Mouse (Mus musculus) ES-Bruce4 (cell line): ENCODE measurements around the gene Polr3h. TPM values are rescaled to one million over a fixed set of nuclear protein-coding genes. Genes with fewer than 3 reads are reported as not detected.

ENCODE experiments used
- H3K27ac ChIP-seq: 2 replicates; pipeline ENCODE4 v1.5.1; 2012; ENCODE audit warnings: low read length, inconsistent platforms; ENCODE audit not compliant: insufficient read depth
- H3K27me3 ChIP-seq: 2 replicates; pipeline ENCODE4 v1.6.1; 2012; ENCODE audit warnings: mild to moderate bottlenecking, low read length, inconsistent platforms; ENCODE audit not compliant: control insufficient read depth, poor library complexity, insufficient read depth, severe bottlenecking
- H3K36me3 ChIP-seq: 2 replicates; pipeline ENCODE4 v1.6.1; 2012; ENCODE audit warnings: inconsistent platforms, mild to moderate bottlenecking, low read length, moderate library complexity; ENCODE audit not compliant: control insufficient read depth, poor library complexity, insufficient read depth, severe bottlenecking
- H3K4me1 ChIP-seq: one replicate; pipeline ENCODE4 v1.8.1; 2011; ENCODE audit warnings: low read length; ENCODE audit not compliant: control insufficient read depth, insufficient read depth
- H3K4me3 ChIP-seq: 2 replicates; pipeline ENCODE4 v1.5.1; 2011; ENCODE audit warnings: low read depth, mild to moderate bottlenecking, low read length
- H3K9ac ChIP-seq: 2 replicates; pipeline ENCODE4 v1.6.1; 2012; ENCODE audit warnings: low read depth, mild to moderate bottlenecking, inconsistent platforms; ENCODE audit not compliant: poor library complexity, severe bottlenecking
- H3K9me3 ChIP-seq: replicated peaks from 2 replicates; pipeline ENCODE4 v1.6.1; 2012; ENCODE audit warnings: mild to moderate bottlenecking, low read length, inconsistent platforms; ENCODE audit not compliant: control insufficient read depth, poor library complexity, insufficient read depth, severe bottlenecking
- CTCF ChIP-seq: IDR thresholded peaks from one replicate; pipeline ENCODE4 v1.8.1; 2011; ENCODE audit warnings: low read depth, low read length
- EP300 ChIP-seq: IDR thresholded peaks from 2 replicates; pipeline ENCODE4 v1.6.1; 2011; ENCODE audit warnings: low read depth, low read length; ENCODE audit not compliant: insufficient read depth
- POLR2A ChIP-seq: IDR thresholded peaks from one replicate; pipeline ENCODE4 v1.8.1; 2011; ENCODE audit warnings: low read length; ENCODE audit not compliant: insufficient read depth
- polyA plus RNA-seq: library from polyadenylated mRNA; stranded (reverse); fragments of >200 nt; gene quantifications from 2 replicates; pipeline ENCODE4 v1.2.4, GENCODE M21; 2011; ENCODE audit warnings: low read depth; ENCODE audit not compliant: missing spikeins, insufficient read depth, insufficient read length

The Polr3h gene
- polyA plus RNA-seq, 1 experiment, result 25.5 TPM

DNA sequence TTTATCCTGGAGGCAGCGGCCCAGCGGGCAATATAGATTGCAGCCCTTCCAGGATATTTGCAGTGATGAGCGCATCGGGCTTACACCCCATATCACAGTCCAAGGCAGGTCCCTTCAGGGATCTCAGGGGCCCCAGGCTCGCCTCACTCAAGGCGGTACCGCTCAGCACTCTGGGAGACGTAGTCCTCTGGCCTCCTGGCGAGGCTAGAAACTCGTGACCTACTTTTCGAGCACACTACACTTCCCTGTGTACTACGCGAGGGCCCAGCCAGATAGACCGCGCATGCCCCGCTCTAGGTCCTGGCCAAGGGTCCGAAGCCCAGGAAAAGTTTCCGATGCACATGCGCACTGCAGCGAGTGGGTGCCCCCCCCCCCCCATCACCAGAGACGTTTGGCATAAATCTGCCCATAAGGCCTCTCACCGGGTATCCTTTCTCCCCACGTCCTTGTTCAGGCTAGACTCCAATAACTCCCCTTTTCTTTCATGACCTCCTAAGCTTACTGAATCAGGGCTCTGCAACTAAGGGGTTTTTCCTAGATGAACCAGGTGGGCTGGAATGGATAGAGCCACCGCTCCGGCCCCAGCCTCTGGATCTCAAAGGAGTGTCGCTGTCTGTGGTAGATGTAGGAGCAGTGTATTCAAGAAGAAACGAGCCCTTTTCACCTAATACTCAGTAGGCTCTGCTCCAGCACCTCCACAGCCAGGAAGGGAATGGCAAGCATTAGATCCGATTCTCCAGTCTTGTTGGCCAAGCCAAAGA is 69.8 kb downstream of the Polr3h start:
- Histone ChIP-seq H3K27me3 (no peaks in the 10 kb centered on the region), H3K36me3 (no peaks in the 10 kb centered on the region), H3K4me1 (no peaks in the 10 kb centered on the region), H3K27ac (no peak overlapping the region), H3K9me3 (no peaks in the 10 kb centered on the region), H3K9ac (peak overlapping the region; percentile 67), H3K4me3 (peak overlapping the region; percentile 76)
- no peak for TF ChIP-seq POLR2A
- TF ChIP-seq EP300, result no peak
- no peak for TF ChIP-seq CTCF

DNA sequence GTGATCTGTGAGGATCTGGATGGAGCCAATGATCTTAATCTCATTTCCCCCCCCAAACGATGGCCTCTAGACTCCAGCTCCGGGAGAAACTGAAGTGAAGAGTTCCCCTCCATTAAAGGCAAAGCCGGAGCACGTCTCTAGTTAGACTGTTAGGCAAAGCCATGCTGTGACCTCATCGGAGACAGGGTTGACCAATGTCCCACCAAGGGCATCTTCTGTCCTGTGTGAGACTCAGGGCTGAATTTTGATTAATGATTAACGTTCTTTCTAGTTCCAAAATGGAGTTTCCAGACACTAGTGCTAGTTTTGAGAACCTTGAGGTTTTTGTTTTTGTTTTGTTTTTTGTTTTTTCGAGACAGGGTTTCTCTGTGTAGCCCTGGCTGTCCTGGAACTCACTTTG is 73.0 kb downstream of the Polr3h start:
- peaks cover 7% of the 10 kb centered on the region; the same call in 1 of the 2 replicates for H3K36me3 ChIP-seq
- no peak overlapping the region for H3K9ac ChIP-seq
- no peaks in the 10 kb centered on the region for H3K9me3 ChIP-seq
- TF ChIP-seq POLR2A, result no peak
- TF ChIP-seq CTCF, result no peak
- TF ChIP-seq EP300, result no peak
- peaks cover 2% of the 10 kb centered on the region for H3K4me1 ChIP-seq
- no peaks in the 10 kb centered on the region for H3K27me3 ChIP-seq
- H3K27ac ChIP-seq, result no peak overlapping the region
- no peak overlapping the region for H3K4me3 ChIP-seq

DNA sequence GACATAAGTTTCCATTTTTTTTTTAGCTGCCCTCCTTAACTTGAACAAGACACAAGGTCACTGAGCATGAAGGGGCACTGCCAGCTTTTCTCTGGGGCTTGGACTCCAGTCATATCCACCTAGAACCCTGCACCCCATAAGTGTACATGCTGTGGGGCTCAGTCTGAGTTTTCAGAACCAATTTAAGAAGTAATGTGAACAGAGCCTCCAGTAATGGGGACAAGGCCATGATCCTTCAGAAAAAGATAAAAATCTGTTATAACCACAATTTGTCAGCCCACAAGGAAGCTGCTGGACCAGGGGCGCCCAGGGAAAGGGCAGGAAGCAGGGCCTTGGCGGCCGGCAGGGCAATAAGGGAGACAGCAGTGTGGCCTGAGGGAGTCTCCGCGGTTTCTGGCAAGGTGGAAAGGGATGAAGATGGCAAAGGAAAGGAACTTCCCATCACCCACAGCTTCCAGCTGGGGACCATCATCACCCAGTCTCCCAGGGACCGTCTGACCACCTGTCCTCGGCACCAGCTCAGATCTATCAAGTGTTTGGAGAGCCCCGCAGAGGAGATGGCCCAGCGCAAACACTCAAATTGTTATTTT is 73.5 kb downstream of the Polr3h start:
- Histone ChIP-seq H3K9me3 (no peaks in the 10 kb centered on the region), H3K9ac (no peak overlapping the region), H3K36me3 (peaks cover 7% of the 10 kb centered on the region; the same call in 1 of the 2 replicates), H3K27ac (no peak overlapping the region), H3K27me3 (no peaks in the 10 kb centered on the region), H3K4me1 (peaks cover 2% of the 10 kb centered on the region), H3K4me3 (no peak overlapping the region)
- TF ChIP-seq EP300, result no peak
- TF ChIP-seq POLR2A, result no peak
- TF ChIP-seq CTCF, result no peak

DNA sequence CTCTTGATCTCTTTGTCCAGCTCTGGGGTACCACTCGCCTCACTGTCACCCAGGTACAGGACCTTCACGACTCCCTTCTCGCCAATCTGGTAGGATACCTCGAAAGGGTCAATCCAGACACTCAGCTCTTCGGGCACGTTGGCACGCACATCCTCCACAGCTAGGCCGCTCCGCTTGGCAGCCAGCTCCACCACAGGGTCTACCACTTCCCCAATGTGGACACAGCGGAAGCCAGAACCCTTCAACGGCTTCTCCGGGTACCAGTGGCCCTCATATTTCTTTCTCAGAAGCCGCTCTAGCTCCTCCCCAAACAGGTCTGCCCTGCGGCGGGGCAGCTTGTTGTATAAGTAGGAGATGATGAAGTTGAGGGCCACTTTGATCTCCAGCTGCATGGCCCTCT is 74.7 kb downstream of the Polr3h start:
- Histone ChIP-seq H3K4me1 (peaks cover 2% of the 10 kb centered on the region), H3K4me3 (no peak overlapping the region), H3K9me3 (no peaks in the 10 kb centered on the region), H3K36me3 (peaks cover 7% of the 10 kb centered on the region; the same call in 1 of the 2 replicates), H3K9ac (no peak overlapping the region), H3K27ac (no peak overlapping the region), H3K27me3 (no peaks in the 10 kb centered on the region)
- TF ChIP-seq EP300 (no peak), POLR2A (no peak), CTCF (no peak)

DNA sequence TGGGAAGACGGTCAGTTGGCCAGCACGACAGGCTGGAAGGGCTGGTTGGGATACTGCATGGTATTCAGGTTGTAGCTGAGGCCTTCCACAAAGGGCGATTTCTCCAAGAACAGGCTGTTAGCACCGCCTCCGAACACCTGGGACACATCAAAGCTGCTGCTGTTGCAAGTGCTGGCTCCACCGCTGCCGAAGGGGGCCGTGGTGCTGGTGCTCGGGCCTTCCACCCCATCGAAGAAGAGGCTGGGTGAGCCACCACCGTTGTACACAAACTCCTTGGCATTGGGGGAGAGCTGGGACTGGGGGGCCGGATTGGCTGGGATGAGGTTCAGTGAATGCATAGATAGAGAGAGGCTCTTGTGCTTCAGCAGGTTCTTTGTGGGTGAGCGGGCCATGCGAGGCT is 75.3 kb downstream of the Polr3h start:
- peaks cover 6% of the 10 kb centered on the region for H3K4me1 ChIP-seq
- TF ChIP-seq CTCF (no peak), POLR2A (no peak), EP300 (no peak)
- peaks cover 7% of the 10 kb centered on the region; the same call in 1 of the 2 replicates for H3K36me3 ChIP-seq
- no peaks in the 10 kb centered on the region for H3K27me3 ChIP-seq
- H3K9me3 ChIP-seq, result no peaks in the 10 kb centered on the region
- H3K27ac ChIP-seq, result no peak overlapping the region
- H3K4me3 ChIP-seq, result 0 out of 2 replicates have a peak overlapping the region, but pooled peaks have one; percentile 6
- no peak overlapping the region for H3K9ac ChIP-seq

DNA sequence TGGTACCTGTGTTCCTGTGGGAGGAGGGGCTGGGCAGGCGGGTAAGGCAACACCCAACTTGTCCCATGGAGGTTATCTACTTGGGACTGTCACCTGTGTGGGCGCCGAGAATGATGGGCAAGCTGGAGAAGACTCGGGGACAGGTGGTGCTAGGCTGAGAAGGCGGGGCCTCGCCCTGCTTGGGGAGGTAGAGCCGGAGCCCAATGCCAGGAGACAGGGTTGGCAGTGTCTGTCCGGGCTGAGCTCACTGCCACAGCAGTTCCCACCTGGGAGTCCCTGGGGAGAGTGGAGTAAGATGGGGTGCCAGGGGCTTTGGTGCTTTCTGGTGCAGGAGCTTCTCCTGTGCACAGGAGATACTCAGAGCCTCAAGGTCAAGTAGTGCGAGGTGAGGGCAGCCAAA is 76.9 kb downstream of the Polr3h start:
- TF ChIP-seq CTCF (no peak), POLR2A (no peak), EP300 (no peak)
- H3K4me1 ChIP-seq, result peaks cover 7% of the 10 kb centered on the region
- H3K9me3 ChIP-seq, result no peaks in the 10 kb centered on the region
- no peak overlapping the region for H3K27ac ChIP-seq
- H3K9ac ChIP-seq, result no peak overlapping the region
- no peak overlapping the region for H3K4me3 ChIP-seq
- peaks cover 7% of the 10 kb centered on the region; the same call in 1 of the 2 replicates for H3K36me3 ChIP-seq
- no peaks in the 10 kb centered on the region for H3K27me3 ChIP-seq
